Mouse (Mus musculus): ENCODE data around the gene Slf2.

DNA sequence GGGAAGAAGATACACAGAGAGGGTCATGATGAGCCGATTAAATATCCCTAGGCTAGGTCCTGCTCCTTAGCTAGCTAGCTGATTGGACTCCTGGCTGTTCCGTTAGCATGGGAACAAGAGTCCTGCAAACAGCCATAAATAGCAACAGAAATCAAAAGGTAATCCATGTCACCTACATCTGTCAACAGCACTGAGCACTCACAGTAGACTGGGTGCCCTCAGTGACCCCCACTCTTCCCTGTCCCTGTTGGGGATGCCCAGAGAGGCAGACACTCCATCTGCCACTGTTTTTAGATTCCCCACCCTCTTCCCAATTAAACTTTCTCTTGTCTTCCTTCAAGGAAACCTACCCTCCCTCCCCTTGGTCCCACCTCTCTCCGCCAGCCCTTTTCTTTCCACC is 44.5 kb upstream of the Slf2 start:
- TF ChIP-seq GATA1 (IDR thresholded peaks at IDR 0.05; ENCODE audit: borderline replicate concordance, low read length) (no peak), FLI1 (IDR thresholded peaks at IDR 0.05; ENCODE audit: low read length) (no peak)

Measured in megakaryocyte, embryonic 14.5 days (primary cell).